Mouse (Mus musculus): ENCODE measurements around the gene Ulk3.

The Ulk3 gene

DNA sequence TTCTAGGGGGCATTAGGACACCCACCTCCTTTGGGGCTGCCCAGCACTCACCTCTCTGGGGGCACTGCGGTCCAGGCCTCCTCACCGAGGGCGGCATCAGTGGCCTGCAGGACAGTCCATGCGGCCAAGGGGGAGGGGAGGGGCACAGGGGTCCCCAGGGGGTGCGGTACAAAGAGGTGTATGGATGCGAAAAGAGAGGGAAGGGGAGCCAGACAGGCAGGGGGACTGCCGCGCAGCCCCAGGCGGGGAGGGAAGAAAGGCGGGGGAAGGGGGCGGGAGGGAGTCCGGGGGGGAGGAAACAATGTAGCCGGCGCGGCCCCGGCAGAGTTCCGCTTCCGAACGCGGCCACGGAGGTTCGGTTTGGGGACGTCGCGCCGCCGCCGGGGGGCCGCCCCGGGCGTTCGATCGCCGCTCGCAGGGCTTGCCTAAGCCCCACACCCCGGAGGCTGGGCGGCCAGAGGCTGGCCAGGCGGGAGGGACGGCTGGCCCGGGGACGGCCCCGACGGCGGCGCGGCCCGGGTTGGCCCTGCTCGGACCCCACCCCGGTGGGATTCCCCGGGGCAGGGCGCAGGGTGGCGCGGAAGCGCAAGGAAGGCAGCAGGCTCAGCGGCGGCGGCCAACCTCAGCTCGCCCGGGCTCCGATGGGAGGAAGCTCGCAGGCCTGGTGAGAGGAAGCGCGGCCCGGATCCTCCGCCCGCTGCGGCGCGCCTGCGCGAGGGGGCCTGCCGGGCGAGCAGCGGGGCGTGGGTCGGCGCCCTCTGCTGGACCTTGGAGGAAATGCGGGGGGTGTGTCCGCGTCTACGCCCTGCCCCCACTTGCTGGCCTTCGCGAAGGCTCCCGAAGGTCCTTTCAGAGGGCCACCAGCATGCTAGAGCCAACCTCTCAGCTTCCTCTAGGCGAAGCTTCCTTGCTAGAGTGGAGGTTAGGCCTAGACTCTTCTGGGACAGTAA lies 56.0 kb downstream of the Ulk3 start:
- DNase-seq = peak; percentile 95 to 97

Measured in cerebellum, postnatal 14 days (tissue).